Mouse (Mus musculus): ENCODE data around the gene Hlcs.

Gene Hlcs

GRCm38 (mm10) chr16:94162000-94162399, 151.4 kb downstream of the Hlcs start:
- DNase-seq (ENCODE audit: low read depth, low spot score) = no peak

GRCm38 (mm10) chr16:94157819-94158218, 155.6 kb downstream of the Hlcs start:
- no peak for DNase-seq (ENCODE audit: low read depth, low spot score)

- no peak for DNase-seq (ENCODE audit: low read depth, low spot score)
Measured at GRCm38 (mm10) chr16:94155041-94155653, 158.2 kb downstream of the Hlcs start.

GRCm38 (mm10) chr16:94150125-94151103, 163.0 kb downstream of the Hlcs start:
- peak; percentile 5 for DNase-seq (ENCODE audit: low read depth, low spot score)

- no peak for DNase-seq (ENCODE audit: low read depth, low spot score)
Measured at GRCm38 (mm10) chr16:94148139-94148538, 165.2 kb downstream of the Hlcs start.

GRCm38 (mm10) chr16:94143325-94143724, 170.0 kb downstream of the Hlcs start:
- no peak for DNase-seq (ENCODE audit: low read depth, low spot score)

GRCm38 (mm10) chr16:94140746-94141145, 172.6 kb downstream of the Hlcs start:
- DNase-seq (ENCODE audit: low read depth, low spot score) = no peak

- DNase-seq (ENCODE audit: low read depth, low spot score) = no peak
Measured at GRCm38 (mm10) chr16:94134218-94134617, 179.2 kb downstream of the Hlcs start.

GRCm38 (mm10) chr16:94128236-94128835, 185.0 kb downstream of the Hlcs start:
- no peak for DNase-seq (ENCODE audit: low read depth, low spot score)

- DNase-seq (ENCODE audit: low read depth, low spot score) = no peak
Measured at GRCm38 (mm10) chr16:94126200-94126599, 187.2 kb downstream of the Hlcs start.

- no peak for DNase-seq (ENCODE audit: low read depth, low spot score)
Measured at GRCm38 (mm10) chr16:94125172-94125981, 188.0 kb downstream of the Hlcs start.

GRCm38 (mm10) chr16:94123247-94123646, 190.1 kb downstream of the Hlcs start:
- DNase-seq (ENCODE audit: low read depth, low spot score) = no peak

- no peak for DNase-seq (ENCODE audit: low read depth, low spot score)
Measured at GRCm38 (mm10) chr16:94122347-94122746, 191.0 kb downstream of the Hlcs start.

- DNase-seq (ENCODE audit: low read depth, low spot score) = no peak
Measured at GRCm38 (mm10) chr16:94118394-94118793, 195.0 kb downstream of the Hlcs start.

- no peak for DNase-seq (ENCODE audit: low read depth, low spot score)
Measured at GRCm38 (mm10) chr16:94117333-94117732, 196.0 kb downstream of the Hlcs start.

GRCm38 (mm10) chr16:94114693-94115092, 198.7 kb downstream of the Hlcs start:
- DNase-seq (ENCODE audit: low read depth, low spot score) = no peak

GRCm38 (mm10) chr16:94113160-94113559, 200.2 kb downstream of the Hlcs start:
- DNase-seq (ENCODE audit: low read depth, low spot score) = no peak

GRCm38 (mm10) chr16:94097724-94098455, 215.5 kb downstream of the Hlcs start:
- DNase-seq (ENCODE audit: low read depth, low spot score) = no peak

- no peak for DNase-seq (ENCODE audit: low read depth, low spot score)
Measured at GRCm38 (mm10) chr16:94096479-94096878, 216.9 kb downstream of the Hlcs start.

- no peak for DNase-seq (ENCODE audit: low read depth, low spot score)
Measured at GRCm38 (mm10) chr16:94095109-94095822, 218.1 kb downstream of the Hlcs start.
